Comparison of ENCODE assay signal across 14 mouse cellular contexts in the genomic region with DNA sequence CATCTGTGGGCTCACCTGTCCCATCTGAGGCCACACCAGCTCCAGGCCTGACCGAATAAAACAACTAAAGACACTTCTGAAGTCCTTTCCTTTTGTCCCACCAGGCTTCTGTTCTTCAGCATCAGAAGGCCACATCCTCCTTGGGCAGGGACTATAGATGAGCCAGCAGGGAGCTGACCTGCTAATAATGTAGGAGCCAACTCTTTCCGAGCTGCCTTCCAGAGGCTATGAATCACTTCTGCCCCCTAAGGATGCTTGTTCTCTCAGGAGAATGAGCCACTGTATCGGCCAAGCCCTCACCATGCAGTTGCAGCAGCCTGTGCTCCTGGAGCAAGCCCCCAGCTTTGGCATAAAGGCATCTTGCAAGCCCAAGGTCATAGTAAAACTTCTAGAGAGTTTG. TPM values are rescaled to one million over a fixed set of nuclear protein-coding genes. Genes with fewer than 3 reads are reported as not detected.
"Had no signal": no experiment of that assay in that cellular context is flagged by ENCODE, and none has a peak within 500 bp of the region (broad histone marks: within the 10 kb centered on the region; RNA-seq: fewer than 3 reads in every experiment).

No protein-coding gene starts in this region.

- DNase-seq: lung, adult 18-20 months; lung, embryonic 14.5 days; lung, postnatal 10 days; lung, postnatal 4 days; retina, postnatal 1 day; right cerebral cortex, adult 18-20 months; right cerebral cortex, postnatal 25 days; right cerebral cortex, postnatal 4 days; spleen, adult 18-20 months; thymus, adult 18-20 months; thymus, postnatal 14 days; thymus, postnatal 36 days had no signal

RNA-seq across cellular contexts. Expression of gene Prss39, which starts 4.8 kb away (rescaled TPM):
- total RNA-seq: midbrain, postnatal 0 days; monocyte, adult 5-6 weeks had no signal

RNA-seq across cellular contexts. Expression of gene Cfc1, which starts 32.5 kb away (rescaled TPM):
- total RNA-seq: midbrain, postnatal 0 days; monocyte, adult 5-6 weeks had no signal

RNA-seq across cellular contexts. Expression of gene Prss40, which starts 57.8 kb away (rescaled TPM):
- total RNA-seq: midbrain, postnatal 0 days; monocyte, adult 5-6 weeks had no signal
